Mouse (Mus musculus) left cerebral cortex, adult 11 months (tissue): ENCODE data around the gene Zfp663.
A peak's percentile ranks its signal among the peaks of the same experiment; 100 is the strongest.

ENCODE experiments used
- DNase-seq: peaks from one replicate; pipeline ENCODE4 v3.0.0; 2022; ENCODE audit warnings: low spot score

Gene Zfp663

GRCm38 (mm10) chr2:165368496-165368895 lies at the start of gene Zfp663:
TSS of gene Zfp663 (minus strand) at chr2:165368729.
- no peak for DNase-seq

- peak; percentile 77 for DNase-seq
These were observed 48.8 kb upstream of the Zfp663 start for GRCm38 (mm10) chr2:165417291-165417690.

DNA sequence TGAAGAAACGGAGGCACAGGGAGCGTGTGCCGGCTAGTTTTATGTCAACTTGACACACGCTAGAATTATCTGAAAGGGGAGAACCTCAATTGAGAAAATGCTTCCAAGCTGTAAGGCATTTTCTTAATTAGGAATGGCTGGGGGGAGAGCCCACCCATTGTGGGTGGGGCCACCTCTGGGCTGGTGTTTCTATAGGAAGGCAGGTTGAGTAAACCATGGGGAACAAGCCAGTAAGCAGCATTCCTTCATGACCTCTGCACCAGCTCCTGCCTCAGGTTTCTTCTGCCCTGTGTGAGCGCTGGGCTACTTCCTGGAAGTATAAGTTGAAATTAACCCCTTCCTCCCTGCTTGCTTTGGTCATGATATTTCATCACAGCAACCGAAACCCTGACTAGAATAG lies 47.3 kb upstream of the Zfp663 start:
- DNase-seq = no peak

DNA sequence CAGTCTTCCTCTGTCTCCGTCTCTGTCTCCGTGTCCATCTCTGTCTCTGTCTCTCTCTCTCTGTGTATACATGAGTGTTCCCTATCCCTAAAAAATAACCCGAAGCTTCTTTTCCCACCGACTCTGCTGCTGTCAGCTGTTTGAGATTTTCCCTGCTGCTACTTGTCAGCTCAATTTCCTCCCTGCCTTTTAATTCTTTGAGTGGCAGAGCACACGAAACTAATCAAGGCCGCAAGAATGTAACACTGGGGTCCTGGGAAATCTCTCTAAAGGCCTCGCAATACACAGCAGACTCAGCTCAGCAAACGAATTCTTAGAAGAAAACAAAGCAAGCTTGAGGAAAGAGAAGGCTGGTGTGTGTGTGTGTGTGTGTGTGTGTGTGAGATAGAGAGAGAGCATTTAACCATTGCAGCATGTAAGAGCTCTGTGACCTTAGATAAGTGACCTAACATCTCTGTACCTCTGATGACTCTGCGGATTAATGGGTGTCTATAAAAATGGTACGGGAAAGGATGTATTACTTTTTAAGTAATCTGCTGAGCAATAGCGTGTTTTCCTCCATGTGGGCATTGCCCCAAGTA lies 46.7 kb upstream of the Zfp663 start:
- DNase-seq = no peak

DNA sequence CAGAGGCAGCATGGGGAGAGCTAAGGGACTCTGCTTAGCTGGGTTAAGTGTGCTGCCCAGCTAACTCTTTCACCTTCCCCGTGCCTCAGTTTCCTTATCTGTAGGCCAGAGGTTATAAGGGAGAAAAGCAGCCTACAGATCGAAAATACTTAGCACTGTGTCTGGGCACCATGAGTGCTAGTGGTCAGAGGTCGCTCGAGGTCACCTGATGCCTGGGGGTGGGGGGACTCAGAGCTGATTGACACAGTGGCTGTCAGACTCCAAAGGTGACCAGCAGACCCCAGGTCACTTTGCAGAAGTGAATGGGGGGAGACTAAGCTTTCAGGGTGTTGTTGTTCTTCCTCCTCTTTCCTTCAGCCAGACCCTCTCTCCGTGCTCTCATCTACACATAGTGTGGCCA lies 45.8 kb upstream of the Zfp663 start:
- no peak for DNase-seq

GRCm38 (mm10) chr2:165413884-165414283 lies 45.4 kb upstream of the Zfp663 start:
- DNase-seq = no peak

DNA sequence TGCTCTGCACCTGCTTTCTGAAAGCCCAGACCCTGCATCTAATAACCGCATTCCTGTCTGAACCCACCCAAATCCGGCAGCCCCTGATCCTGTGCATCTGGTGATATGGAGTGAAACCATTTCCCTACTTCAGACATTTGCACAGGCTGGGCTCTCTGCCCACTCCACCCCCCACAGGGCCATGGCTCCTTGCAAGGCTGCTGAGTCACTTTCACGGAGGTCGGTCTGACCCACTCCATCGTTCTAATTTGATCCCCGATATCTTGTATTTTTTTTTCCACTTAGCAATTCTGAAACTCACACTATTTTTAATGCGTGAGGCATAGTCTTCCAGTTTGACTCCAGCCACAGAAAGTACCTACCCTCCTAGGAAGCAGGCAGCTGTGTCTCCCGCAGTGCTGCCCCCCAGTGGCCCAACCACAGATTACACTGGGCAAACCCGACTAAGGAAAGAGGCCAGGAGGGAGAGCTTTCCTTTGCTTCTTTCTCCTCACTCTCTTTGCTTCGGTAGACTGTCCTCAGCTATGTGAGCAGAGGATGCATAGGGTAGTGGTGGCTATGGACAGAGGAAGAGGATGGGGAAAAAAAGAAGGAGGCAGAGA lies 39.3 kb upstream of the Zfp663 start:
- DNase-seq = peak; percentile 57

- DNase-seq = no peak
These were observed 36.8 kb upstream of the Zfp663 start for GRCm38 (mm10) chr2:165405351-165405750.

DNA sequence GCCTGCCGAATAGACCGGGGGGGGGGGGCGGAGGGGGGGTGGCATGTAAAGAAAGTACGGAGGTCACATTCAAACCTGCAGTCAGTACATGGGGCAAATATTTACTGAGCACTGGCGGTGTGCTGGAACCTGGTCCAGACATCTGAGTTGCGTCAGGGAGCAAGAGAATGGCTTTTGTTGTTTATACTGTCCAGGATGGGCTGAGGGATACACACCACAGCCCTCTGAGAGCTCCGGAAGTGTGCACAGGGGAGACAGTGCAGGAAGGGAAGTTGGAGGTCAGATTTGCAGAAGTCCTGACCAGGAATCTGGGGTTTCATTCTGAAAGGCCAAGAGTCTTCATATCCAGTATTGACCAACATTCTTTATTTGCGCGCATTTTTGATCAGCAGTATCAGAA lies 36.4 kb upstream of the Zfp663 start:
- no peak for DNase-seq

- DNase-seq = no peak
These were observed 29.7 kb upstream of the Zfp663 start for GRCm38 (mm10) chr2:165398164-165398785.

DNA sequence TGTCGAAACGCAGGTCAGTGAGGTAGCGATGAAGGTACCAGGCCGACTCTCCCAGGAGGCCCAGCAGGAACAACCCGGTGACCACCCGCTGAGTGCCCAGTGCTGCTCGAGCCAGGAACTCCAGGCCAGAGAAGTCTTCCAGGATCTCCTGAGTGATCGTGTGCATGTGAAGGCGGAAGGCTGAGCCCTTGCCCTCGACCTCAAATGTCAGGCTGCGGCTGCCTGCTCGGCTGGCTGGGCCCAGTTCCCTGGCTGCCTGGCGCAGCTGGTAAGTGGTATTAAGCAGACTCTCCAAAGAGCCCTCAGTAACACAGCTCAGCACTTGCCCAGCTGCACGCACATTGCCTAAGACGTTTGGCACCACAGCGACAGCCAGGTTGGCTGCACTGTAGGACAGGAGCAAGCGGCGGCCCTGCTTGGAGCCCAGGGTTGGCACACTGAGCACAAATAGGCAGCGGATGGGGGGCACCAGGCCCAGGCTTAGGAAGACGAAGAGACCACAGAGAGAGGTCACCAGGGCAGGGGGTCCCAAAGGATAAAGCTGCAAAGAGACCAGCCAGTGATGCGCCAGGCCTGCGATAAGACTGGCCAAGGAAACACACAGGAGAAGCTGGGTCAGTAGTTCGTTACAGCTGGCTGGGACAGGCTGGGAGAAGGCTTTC lies 29.1 kb upstream of the Zfp663 start:
- DNase-seq = no peak

GRCm38 (mm10) chr2:165396831-165397501 lies 28.4 kb upstream of the Zfp663 start:
- no peak for DNase-seq

- no peak for DNase-seq
These were observed 23.6 kb upstream of the Zfp663 start for GRCm38 (mm10) chr2:165392156-165392555.

GRCm38 (mm10) chr2:165391561-165391960 lies 23.0 kb upstream of the Zfp663 start:
- DNase-seq = peak; percentile 65

DNA sequence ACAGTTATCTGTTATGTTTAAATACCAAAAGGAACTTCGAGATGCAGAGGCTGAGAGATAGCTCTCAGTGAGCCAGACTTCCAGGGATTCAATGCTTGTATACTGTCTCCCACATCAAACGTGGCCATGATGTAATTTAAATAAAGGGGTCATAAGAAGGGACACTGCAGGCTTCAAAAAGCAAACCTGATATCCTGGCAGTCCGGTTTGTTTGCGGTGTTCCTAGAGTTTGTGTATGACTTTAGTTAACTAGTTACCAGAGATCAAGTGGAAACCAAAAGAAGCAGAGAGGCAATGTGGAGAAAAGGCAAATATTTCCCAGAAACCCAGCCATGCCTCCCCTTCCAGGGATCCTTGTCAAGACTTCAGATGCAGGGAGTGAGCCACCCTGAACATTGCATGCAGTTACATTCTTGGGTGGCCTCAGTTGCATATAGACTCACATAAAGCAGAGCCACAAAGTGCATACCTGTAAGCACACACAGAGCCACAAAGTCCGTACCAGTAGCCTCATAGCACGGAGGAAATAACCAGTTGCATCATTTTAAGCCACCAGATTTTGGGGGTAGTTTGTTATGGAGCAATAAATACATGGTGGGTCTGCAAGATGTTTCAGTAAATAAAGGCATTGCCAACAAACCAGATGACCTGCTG lies 20.9 kb upstream of the Zfp663 start:
- no peak for DNase-seq

- peak; percentile 92 for DNase-seq
These were observed 19.4 kb upstream of the Zfp663 start, which contains the start of gene Zfp334 for GRCm38 (mm10) chr2:165387844-165388495. TSS of gene Zfp334 (minus strand) at chr2:165388259.

GRCm38 (mm10) chr2:165387370-165387769 lies 18.8 kb upstream of the Zfp663 start:
- no peak for DNase-seq

DNA sequence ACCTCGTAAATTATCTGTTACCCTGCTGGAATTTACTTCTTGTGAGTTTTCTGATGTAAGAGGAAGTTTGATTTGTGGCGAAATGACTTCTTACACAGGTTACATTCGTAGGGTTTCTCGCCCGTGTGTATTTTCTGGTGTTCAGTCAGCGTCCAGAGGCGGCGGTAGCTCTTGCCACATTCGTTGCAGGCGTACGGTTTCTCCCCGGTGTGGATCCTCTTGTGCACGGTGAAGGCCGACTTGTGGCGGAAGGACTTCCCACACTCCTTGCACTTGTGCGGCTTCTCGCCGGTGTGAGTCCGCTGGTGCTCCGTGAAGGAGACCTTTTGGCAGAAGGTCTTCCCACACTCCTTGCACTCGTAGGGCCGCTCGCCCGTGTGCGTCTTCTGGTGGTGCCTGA lies 11.5 kb upstream of the Zfp663 start:
- no peak for DNase-seq

- no peak for DNase-seq
These were observed 7.5 kb upstream of the Zfp663 start for GRCm38 (mm10) chr2:165376001-165376400.

DNA sequence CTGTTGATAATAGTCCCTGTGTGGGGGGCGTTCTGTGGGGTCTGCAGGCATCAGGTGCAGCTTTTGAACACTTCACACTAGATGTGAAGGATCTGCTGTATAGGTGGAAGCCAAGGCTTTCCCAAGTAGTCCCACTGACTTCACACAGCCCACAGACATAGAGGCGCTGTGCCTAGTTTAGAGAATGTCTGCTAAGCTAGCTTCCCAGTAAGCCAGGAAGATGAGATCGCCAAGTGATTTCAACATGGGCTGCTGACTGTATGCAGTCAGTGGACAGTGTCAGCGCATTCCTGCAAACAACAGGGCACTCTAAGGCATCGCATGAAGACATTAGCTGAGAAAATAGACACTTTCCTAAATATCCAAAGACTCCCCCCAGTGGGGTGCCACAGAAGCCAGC lies 6.9 kb upstream of the Zfp663 start:
- no peak for DNase-seq

DNA sequence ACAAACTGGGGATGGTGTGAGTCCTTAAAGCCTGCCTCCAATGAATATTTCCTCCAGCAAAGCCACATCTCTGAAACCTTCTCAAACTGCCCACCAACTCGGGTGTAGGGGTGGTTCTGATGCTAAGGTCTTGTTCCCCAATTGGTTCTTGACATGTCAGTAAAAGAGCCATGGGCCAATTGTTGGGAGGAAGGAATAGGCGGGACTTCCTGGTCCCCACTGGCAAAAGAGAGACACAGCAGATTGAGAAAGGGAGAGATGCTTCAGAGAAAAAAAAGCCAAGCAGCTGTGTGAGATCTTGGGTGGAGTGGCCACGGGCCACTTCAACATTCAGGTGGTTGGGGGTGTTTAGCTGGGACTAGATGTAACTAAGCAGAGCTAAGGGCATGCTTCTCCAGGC lies 2.5 kb upstream of the Zfp663 start:
- no peak for DNase-seq

DNA sequence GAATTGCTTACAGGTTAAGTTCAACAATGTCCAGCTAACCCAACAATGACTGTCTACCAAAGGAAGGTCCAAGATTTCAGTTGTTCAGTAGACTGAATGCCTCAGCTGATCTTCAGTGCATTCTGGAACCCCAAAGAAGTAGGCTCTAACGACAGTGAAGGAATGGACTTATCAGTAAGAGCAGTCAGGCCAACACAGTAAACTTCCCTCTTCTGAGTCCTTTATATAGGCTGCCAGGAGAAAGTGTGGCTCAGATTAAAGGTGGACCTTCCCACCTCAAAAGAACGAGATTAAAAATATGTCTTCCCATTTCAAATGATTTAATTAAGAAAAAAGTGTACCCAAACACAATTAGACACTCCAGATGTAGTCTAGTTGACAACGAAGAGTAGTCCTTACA lies 1.8 kb upstream of the Zfp663 start:
- DNase-seq = no peak
